Mouse (Mus musculus): ENCODE data around the gene Hspa8. TPM values are rescaled to one million over a fixed set of nuclear protein-coding genes. Genes with fewer than 3 reads are reported as not detected.
A peak's percentile ranks its signal among the peaks of the same experiment; 100 is the strongest.

Hspa8 gene
- total and polyA plus RNA-seq, 2 experiments from 2014 or later: 2,372 to 3,364 TPM

GRCm38 (mm10) chr9:40851515-40851914, 50.7 kb downstream of the Hspa8 start:
- Histone ChIP-seq H3K9ac (no peak overlapping the region), H3K4me2 (ENCODE audit: low read depth) (no peak overlapping the region), H3K36me3 (ENCODE audit: insufficient read depth) (no peaks in the 10 kb centered on the region), H3K27ac (ENCODE audit: low read depth, low read length) (no peak overlapping the region), H3K9me3 (ENCODE audit: low read length) (no peaks in the 10 kb centered on the region), H3K4me3 (ENCODE audit: low read depth, low read length) (no peak overlapping the region), H3K4me1 (ENCODE audit: insufficient read depth) (no peaks in the 10 kb centered on the region), H3K27me3 (ENCODE audit: insufficient read depth, low read length) (peaks cover 20% of the 10 kb centered on the region)
- no peak for TF ChIP-seq CTCF (IDR thresholded peaks at IDR 0.05; ENCODE audit: low read depth)
- no peak for ATAC-seq
- 29% methylated on average over 2 of the region's 2 CpGs for WGBS
- no peak for DNase-seq

- Histone ChIP-seq H3K9ac (peak overlapping the region; percentile 19; the same call in 1 of the 2 replicates), H3K27me3 (ENCODE audit: insufficient read depth, low read length) (peaks cover 45% of the 10 kb centered on the region), H3K4me1 (ENCODE audit: insufficient read depth) (no peaks in the 10 kb centered on the region), H3K4me3 (ENCODE audit: low read depth, low read length) (peak overlapping the region; percentile 42), H3K9me3 (ENCODE audit: low read length) (no peaks in the 10 kb centered on the region), H3K36me3 (ENCODE audit: insufficient read depth) (no peaks in the 10 kb centered on the region), H3K27ac (ENCODE audit: low read depth, low read length) (no peak overlapping the region), H3K4me2 (ENCODE audit: low read depth) (peak overlapping the region; percentile 67)
- peak; percentile 34; the same call in 1 of the 2 replicates for ATAC-seq
- 3% methylated on average over 21 of the region's 21 CpGs for WGBS
- TF ChIP-seq CTCF (IDR thresholded peaks at IDR 0.05; ENCODE audit: low read depth): no peak
- DNase-seq: peak; percentile 71
Measured at GRCm38 (mm10) chr9:40858461-40859160, 57.8 kb downstream of the Hspa8 start.

DNA sequence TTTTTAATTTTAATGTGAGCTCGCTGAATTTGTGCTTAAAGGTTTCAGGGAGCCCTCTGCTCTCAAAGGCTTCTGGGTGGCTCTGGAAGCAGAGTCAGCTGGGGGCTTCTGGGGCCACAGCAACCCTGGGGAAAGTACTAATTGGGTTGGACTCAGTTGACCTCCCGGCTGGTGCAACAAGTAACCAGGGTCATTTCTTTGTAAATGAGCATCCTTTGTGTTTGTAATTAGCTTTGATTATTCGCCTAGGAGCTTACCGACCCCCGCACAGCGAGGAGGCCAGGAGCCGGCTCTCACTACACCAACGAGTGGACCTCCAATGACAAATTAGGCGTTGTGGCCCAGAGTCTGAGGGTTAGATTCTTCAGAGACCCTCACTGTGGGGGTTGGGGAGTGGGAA, 58.4 kb downstream of the Hspa8 start:
- ATAC-seq (no peak), DNase-seq (no peak)
- Histone ChIP-seq H3K27me3 (ENCODE audit: insufficient read depth, low read length) (peaks cover 42% of the 10 kb centered on the region), H3K4me2 (ENCODE audit: low read depth) (peak overlapping the region; percentile 67), H3K27ac (ENCODE audit: low read depth, low read length) (no peak overlapping the region), H3K4me1 (ENCODE audit: insufficient read depth) (no peaks in the 10 kb centered on the region), H3K9me3 (ENCODE audit: low read length) (no peaks in the 10 kb centered on the region), H3K36me3 (ENCODE audit: insufficient read depth) (no peaks in the 10 kb centered on the region), H3K4me3 (ENCODE audit: low read depth, low read length) (peak overlapping the region; percentile 42), H3K9ac (no peak overlapping the region)
- TF ChIP-seq CTCF (IDR thresholded peaks at IDR 0.05; ENCODE audit: low read depth): no peak
- 2% methylated on average over 9 of the region's 9 CpGs for WGBS

Other genes with a start within 250 kb of the Hspa8 start
- not detected in 2 replicates for gene Gm21915, start 130.4 kb upstream of the Hspa8 start, total RNA-seq (2014; rRNA removed)
- gene Gm21915, start 130.4 kb upstream of the Hspa8 start, polyA plus RNA-seq (2015; fragmentation: Nextera tagmentation; extraction: Ambion mirVana): not detected in 2 replicates
- gene Clmp, start 115.0 kb upstream of the Hspa8 start, total RNA-seq (2014; rRNA removed): 68.5 and 75.4 TPM in 2 replicates
- 49.4 and 53.5 TPM in 2 replicates for gene Clmp, start 115.0 kb upstream of the Hspa8 start, polyA plus RNA-seq (2015; fragmentation: Nextera tagmentation; extraction: Ambion mirVana)
- gene Bsx, start 73.1 kb downstream of the Hspa8 start, total RNA-seq (2014; rRNA removed): 1.2 and 1.3 TPM in 2 replicates
- 0.40 and 1.0 TPM in 2 replicates for gene Bsx, start 73.1 kb downstream of the Hspa8 start, polyA plus RNA-seq (2015; fragmentation: Nextera tagmentation; extraction: Ambion mirVana)
- gene Jhy, start 163.1 kb downstream of the Hspa8 start, total RNA-seq (2014; rRNA removed): 0.46 and 1.0 TPM in 2 replicates
- gene Jhy, start 163.1 kb downstream of the Hspa8 start, polyA plus RNA-seq (2015; fragmentation: Nextera tagmentation; extraction: Ambion mirVana): 0.53 and 1.1 TPM in 2 replicates
- 0.10 and 0.54 TPM in 2 replicates for gene Crtam, start 203.6 kb downstream of the Hspa8 start, total RNA-seq (2014; rRNA removed)
- gene Crtam, start 203.6 kb downstream of the Hspa8 start, polyA plus RNA-seq (2015; fragmentation: Nextera tagmentation; extraction: Ambion mirVana): 0.11 and 0.14 TPM in 2 replicates